Mouse (Mus musculus) layer of hippocampus, adult 6 months (tissue): ENCODE measurements around the gene Cacul1. TPM values are rescaled to one million over a fixed set of nuclear protein-coding genes. Genes with fewer than 3 reads are reported as not detected.

ENCODE experiments used
- long read RNA-seq, 2 experiments: library from polyadenylated mRNA; unstranded; transcript quantifications; one replicate each; pipeline ENCODE4 v2.0.0; 2019 to 2020
- microRNA-seq: library from miRNA; unstranded; fragments of <30 nt; microRNA quantifications from one replicate; pipeline ENCODE4 v1.2.0, GENCODE M21; 2020
- polyA plus RNA-seq: library from polyadenylated mRNA; unstranded; fragments of <200 nt; fragmentation: Nextera tagmentation; gene quantifications from 2 replicates; pipeline ENCODE4 v1.2.3, GENCODE M21; 2021

The Cacul1 gene
- polyA plus RNA-seq: 17.0 and 17.1 TPM in 2 replicates
- long read RNA-seq, experiment 1, full-length matches to known transcripts: 10 of 19 reads
- long read RNA-seq, experiment 1, partial matches to known transcripts: 3 of 19 reads
- long read RNA-seq, experiment 1, other reads (novel, unspliced or antisense): 6 of 19 reads
- long read RNA-seq, experiment 2, full-length matches to known transcripts: 40 of 89 reads
- long read RNA-seq, experiment 2, partial matches to known transcripts: 3 of 89 reads
- long read RNA-seq, experiment 2, other reads (novel, unspliced or antisense): 46 of 89 reads

GRCm38 (mm10) chr19:60580582-60581339 is at the start of gene Cacul1:
Gene Cacul1 (minus strand): TSS chr19:60581025.

Small RNAs within 50 kb of the gene (microRNA-seq; reads per million reads assigned to microRNA genes)
- not detected for gene Gm25238

Other genes starting within 250 kb of the Cacul1 start
- not detected in 2 replicates for gene Prlhr, start 112.7 kb downstream of the Cacul1 start, polyA plus RNA-seq
- 5.6 and 6.9 TPM in 2 replicates for gene Nanos1, start 175.0 kb upstream of the Cacul1 start, polyA plus RNA-seq
- gene Eif3a, start 209.6 kb upstream of the Cacul1 start, polyA plus RNA-seq: 40.1 and 41.6 TPM in 2 replicates
- 51.3 and 57.7 TPM in 2 replicates for gene Fam45a, start 230.6 kb upstream of the Cacul1 start, polyA plus RNA-seq